Mouse (Mus musculus): ENCODE data around the gene Mfap2. TPM values are rescaled to one million over a fixed set of nuclear protein-coding genes. Genes with fewer than 3 reads are reported as not detected.
A peak's percentile ranks its signal among the peaks of the same experiment; 100 is the strongest.

The Mfap2 gene
- total RNA-seq (2021) = 100 to 1,000 TPM in 1 of 2 experiments, 10 to 100 TPM in 1; 98.0 to 106 TPM
- long read RNA-seq, experiment 1, transcript Mfap2-201 (9 exons, 1,073 nt) = major isoform, 79 of 92 reads
- long read RNA-seq, experiment 1, partial matches to known transcripts = 5 of 92 reads
- long read RNA-seq, experiment 1, other reads (novel, unspliced or antisense) = 8 of 92 reads
- long read RNA-seq, experiment 2, transcript Mfap2-201 (9 exons, 1,073 nt) = major isoform, 41 of 77 reads
- long read RNA-seq, experiment 2, partial matches to known transcripts = 20 of 77 reads
- long read RNA-seq, experiment 2, other reads (novel, unspliced or antisense) = 16 of 77 reads

DNA sequence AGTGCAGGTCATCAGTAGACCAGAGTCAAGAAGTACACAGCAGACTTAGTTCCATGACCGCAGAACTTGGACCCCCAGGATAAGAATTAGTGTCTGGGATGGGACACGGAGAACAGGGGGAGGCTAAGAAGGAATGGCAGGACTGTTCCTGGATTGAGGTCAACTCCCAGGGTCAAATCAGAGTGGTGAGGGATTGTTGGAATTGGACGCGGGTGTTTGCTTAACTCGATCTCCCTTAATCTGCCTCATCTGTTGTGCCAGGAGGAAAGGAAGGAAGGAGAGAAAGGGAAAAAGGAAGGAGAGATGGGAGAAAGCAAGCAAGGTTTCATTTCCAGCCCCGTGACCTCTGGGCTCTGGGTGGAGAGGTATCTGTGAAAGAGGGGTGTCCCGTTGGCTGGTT lies at the start of gene Mfap2:
Gene Mfap2, plus strand, starts transcription at position 301 of the 400 bp plus-strand sequence.
- no peak for DNase-seq (ENCODE audit: low spot score in 2 of 2)

- peak; percentile 81 to 92 for DNase-seq (ENCODE audit: low spot score in 2 of 2)
Measured at GRCm38 (mm10) chr4:140960781-140961466, 49.3 kb upstream of the Mfap2 start, which contains the start of gene Sdhb. Gene Sdhb, plus strand, starts transcription at chr4:140961203.

DNA sequence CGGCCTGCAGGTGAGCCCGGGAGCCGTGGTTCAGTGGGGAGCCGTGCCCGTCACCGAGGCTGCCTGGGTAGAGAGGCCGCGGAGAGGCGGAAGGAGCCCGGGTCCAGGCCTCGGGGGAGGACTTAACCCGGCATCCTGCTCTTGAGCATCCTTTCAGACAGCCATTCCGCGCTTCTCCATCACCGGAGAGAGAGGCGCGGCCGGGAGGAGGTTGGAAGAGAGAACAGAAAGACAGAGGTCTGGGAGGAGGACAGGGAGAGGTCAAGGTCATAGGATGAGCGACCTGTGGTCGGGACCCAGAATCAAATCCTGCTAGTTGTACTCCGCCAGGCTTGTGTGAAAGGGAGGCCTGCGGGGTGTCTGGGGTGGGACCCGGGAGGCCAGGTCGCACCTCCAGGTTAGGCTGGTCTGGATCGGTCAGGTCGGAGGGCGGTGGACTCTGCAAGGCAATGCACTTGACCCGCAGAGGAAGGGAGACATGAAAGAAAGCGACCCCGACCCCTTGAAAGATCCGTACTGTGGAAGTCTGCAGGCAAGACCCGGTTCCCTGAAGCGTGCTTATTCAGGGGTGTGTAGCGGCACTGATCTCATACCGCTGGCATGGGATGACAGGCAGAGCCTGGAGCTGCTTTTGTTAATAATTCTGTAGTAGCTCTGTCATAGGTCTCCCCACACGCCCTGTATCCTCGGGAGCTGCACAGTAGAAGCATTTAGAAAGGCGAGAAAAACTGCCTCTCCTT lies 48.6 kb upstream of the Mfap2 start:
- no peak for DNase-seq (ENCODE audit: low spot score in 2 of 2)

GRCm38 (mm10) chr4:140962207-140962909 lies 47.9 kb upstream of the Mfap2 start:
- no peak for DNase-seq (ENCODE audit: low spot score in 2 of 2)

- peak in 1 of 2 experiments; percentile 64 for DNase-seq (ENCODE audit: low spot score in 2 of 2)
Measured at GRCm38 (mm10) chr4:140962950-140963349, 47.3 kb upstream of the Mfap2 start.

DNA sequence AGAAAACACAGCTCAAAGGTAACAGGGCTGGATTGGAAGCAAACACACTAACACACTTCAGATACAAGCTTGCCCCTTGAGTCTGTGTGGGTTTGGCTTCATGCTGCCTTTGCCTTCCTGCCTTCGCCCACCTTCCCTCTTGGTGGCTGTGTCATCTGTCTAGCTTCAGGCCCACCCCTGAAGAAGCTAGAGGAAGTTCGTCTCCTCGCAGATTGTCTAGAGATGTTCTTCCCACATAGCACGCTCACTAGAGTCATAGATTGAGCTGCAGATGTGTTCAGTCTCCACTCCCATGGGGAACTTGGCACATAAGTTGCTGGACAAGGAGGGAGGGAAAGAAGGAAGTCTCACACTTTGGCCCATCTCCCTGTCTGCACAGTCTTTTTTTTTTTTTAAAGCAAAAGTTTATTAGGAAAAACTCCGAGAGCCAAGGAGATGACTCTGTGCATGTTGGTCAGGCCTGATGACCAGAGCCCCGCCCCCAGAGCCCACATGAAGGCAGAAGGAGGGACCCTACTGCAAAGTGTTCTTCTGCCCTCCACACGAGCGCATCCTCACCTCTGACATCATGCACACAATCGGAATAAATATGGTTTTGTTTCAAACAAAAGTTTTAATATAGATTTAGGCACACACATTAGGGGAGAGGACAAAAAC lies 46.1 kb upstream of the Mfap2 start:
- DNase-seq (ENCODE audit: low spot score in 2 of 2) = no peak

DNA sequence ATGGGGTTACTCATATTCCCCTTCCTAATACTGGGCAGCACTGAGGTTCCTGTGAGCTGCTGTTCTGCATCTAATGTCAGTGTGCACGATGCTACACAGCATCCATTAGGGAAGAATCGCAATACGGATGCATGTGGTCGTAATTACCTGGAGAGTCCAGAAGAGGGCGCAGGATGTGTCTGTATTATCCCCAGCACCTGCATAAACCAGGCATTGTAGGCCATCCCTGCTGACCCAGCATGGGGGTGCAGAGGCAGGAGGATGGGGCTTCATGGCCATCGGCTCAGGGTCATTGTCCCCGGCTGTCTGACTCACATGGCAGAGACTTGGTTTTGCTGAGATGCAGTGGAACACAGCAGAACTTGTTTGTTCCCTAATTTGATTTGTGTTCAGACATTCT lies 45.6 kb upstream of the Mfap2 start:
- peak in 1 of 2 experiments; percentile 72 for DNase-seq (ENCODE audit: low spot score in 2 of 2)

DNA sequence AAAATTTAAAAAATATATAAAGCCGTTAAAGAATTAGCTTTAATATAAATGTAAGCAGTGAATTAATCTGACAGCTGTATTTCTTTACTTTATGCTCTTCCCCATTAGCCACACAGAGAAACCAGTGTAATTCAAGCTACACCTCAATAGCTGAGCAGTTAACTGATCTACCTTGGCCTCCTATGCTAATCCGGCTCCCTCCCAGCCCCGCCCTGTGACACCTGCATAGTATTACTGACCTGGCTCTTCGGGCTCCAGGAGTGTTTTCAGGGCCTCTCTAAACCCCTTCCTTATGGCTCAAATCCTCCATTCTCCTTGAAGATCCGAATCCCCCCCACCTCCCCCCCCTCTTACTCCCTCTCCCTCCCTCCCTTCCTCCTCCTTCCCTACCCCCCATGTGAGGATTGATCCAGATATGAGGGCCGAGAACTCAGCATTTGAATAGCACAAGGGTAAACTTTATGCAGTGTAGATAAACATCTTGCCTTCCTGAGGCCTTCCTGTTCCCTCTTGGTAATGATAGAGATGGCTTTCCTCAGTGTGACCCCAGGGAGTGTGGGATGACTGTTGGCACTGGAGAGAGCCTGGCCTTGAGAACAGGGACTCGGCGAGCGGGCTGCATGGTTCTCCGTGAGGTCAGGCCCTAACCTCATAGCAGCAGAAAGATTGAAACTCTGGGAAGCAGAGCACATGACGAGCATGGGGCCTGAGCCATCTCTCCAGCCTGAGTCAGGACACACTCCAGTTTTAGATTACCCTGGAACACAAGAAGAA lies 42.6 kb upstream of the Mfap2 start:
- no peak for DNase-seq (ENCODE audit: low spot score in 2 of 2)

DNA sequence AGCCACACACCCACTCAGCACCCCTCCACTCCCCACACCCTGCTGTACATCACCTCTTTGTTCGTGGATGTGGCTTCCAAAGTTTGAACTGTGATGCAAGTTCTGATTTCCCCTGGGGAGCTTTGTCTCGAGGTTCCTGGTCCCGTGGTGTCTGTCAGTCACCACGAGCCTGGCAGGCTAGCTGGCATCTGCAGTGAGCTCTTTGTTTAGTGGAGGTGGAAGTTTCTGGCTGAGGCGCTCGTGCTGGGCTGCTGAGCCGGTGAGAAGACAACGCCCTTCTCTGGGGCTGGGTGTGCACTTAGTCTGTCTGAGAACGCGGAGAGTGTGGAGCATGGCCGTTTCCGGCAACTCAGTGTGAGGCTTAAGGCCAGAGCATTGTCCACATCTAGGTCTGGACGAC lies 38.5 kb upstream of the Mfap2 start:
- no peak for DNase-seq (ENCODE audit: low spot score in 2 of 2)

DNA sequence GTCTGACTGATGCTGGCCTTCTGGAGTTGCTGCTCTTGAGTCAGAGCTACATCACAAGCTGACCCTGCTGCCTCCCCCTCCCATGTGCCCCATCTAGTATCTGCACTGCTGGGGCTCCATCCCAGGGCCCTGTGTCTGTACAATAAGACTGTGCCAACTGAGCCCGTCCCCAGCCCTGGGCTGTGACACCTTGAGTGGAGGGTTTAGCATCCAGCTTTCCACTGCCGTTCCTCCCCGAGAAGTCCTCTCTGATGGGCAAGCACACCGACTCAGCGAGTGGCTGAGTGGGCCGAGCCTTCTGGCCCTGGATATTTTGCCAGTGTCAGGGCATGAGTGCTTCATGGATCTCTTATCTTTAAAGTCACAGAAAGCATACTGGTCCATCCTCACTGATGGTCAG lies 35.8 kb upstream of the Mfap2 start:
- no peak for DNase-seq (ENCODE audit: low spot score in 2 of 2)

DNA sequence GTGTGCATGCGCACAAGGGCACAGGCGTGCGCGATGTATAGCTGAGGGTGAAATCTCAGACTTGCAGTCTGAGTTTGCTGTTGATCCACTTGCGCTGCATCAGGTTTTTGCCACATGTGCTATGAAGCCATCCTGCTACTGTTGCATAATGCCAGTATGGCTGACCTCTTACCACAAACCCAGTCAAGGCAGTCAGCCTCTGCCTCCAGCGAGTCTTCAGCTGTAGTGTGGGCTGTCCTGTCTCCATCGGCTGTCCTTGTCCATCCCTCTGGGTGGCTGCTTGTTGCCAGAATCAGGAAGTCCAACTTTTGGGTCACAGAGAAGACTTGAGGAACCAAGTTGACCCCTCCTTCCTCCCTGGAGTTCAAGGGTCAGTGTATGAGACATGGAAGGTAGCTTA lies 34.9 kb upstream of the Mfap2 start:
- DNase-seq (ENCODE audit: low spot score in 2 of 2) = no peak

DNA sequence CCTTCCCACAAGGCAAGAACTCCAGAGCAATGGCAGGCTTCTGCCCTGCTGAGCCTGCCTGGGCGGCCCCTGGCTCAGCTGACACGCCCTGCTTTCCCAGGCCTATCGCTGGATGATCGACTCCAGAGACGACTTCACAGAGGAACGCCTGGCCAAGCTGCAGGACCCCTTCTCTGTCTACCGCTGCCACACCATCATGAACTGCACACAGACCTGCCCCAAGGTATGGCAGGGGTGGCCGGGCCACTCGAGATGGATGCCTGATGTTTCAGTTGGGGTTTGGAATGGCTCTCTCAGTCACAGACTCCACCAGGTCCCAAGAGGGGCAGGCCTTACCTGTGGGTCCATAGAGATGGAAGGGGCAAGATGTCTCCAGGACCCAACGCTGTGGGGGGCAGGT lies 32.9 kb upstream of the Mfap2 start:
- DNase-seq (ENCODE audit: low spot score in 2 of 2) = no peak

DNA sequence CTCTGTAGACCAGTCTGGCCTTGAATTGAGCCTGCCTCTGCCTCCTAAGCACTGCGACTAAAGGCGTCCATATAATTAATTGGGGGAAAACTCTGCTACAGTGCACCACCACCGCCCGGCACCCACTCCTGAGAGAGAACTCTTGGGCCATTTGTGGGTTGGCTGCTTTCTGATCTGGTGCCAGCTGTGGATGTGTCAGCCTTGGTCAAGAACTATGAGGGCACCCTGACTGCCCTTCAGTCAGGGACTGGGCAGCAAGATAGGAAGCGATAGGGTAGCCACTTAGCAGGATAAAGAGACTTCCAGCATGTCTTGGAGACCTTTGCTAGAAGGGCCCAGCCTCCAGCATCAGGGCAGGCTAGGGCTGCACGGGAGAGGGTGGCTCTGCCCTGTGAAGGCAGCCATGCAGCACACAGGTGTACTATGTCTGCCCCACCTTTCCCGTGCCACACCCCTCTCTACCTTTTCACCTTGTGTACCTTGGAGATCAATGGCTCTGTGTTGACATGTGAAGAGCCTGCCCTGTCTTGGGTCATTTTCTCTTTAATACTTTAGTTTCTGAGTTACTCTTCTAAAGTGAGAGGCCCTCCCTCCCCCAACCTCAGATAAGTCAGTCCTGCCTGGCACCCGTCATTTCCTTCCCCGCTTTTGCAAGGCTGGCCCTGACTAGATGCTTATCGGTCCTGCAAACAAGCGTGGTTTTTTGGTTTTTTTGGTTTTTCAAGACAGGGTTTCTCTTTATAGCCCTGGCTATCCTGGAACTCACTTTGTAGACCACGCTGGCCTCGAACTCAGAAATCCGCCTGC lies 32.1 kb upstream of the Mfap2 start:
- no peak for DNase-seq (ENCODE audit: low spot score in 2 of 2)

- DNase-seq (ENCODE audit: low spot score in 2 of 2) = no peak
Measured at GRCm38 (mm10) chr4:140981605-140982004, 28.6 kb upstream of the Mfap2 start.

GRCm38 (mm10) chr4:140982808-140983207 lies 27.4 kb upstream of the Mfap2 start:
- DNase-seq (ENCODE audit: low spot score in 2 of 2) = no peak

DNA sequence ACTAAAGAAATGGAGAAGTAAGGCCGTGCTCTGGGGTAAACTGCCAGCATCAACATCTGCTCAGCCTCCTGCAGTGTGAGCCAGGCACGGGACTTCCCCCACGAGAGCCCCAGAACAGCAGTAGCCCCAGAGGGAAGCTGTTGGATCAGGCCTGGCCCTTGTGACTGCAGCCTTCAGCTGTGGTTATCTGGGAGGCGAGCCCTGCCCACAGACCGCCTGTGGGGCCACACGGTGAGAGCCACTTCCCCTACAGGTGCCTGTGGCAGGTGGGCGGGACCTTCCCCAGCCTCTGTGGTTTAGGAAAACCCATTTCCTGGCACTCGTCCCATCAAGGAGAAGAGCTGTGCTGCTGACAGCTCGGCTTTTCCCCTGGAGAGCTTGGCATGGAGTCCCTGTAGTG lies 26.8 kb upstream of the Mfap2 start:
- DNase-seq (ENCODE audit: low spot score in 2 of 2) = no peak

GRCm38 (mm10) chr4:140984544-140984943 lies 25.7 kb upstream of the Mfap2 start:
- DNase-seq (ENCODE audit: low spot score in 2 of 2) = no peak

- no peak for DNase-seq (ENCODE audit: low spot score in 2 of 2)
Measured at GRCm38 (mm10) chr4:140986024-140986710, 24.1 kb upstream of the Mfap2 start.

All from adrenal gland, postnatal 4 days (tissue).